Mouse (Mus musculus) embryo, embryonic 11 days (tissue): ENCODE results near the gene Bri3bp.
"Not testable (repeated sequence)": the region's sequence is repeated elsewhere in the genome, so short reads cannot be mapped to it uniquely, and the experiment has no call there.

ENCODE experiments used
- DNase-seq: peaks from one replicate; pipeline ENCODE4 v3.0.0-alpha.2; 2015

The Bri3bp gene

GRCm38 (mm10) chr5:125441234-125442114 lies at the start of gene Bri3bp:
Bri3bp (plus strand) TSS chr5:125441568.
- peak; percentile 91 for DNase-seq

- no peak for DNase-seq
These were observed 49.8 kb upstream of the Bri3bp start for GRCm38 (mm10) chr5:125391609-125392008.

GRCm38 (mm10) chr5:125392176-125392575 lies 49.2 kb upstream of the Bri3bp start:
- DNase-seq, result not testable (repeated sequence)

- DNase-seq, result no peak
These were observed 48.8 kb upstream of the Bri3bp start for GRCm38 (mm10) chr5:125392618-125392976.

DNA sequence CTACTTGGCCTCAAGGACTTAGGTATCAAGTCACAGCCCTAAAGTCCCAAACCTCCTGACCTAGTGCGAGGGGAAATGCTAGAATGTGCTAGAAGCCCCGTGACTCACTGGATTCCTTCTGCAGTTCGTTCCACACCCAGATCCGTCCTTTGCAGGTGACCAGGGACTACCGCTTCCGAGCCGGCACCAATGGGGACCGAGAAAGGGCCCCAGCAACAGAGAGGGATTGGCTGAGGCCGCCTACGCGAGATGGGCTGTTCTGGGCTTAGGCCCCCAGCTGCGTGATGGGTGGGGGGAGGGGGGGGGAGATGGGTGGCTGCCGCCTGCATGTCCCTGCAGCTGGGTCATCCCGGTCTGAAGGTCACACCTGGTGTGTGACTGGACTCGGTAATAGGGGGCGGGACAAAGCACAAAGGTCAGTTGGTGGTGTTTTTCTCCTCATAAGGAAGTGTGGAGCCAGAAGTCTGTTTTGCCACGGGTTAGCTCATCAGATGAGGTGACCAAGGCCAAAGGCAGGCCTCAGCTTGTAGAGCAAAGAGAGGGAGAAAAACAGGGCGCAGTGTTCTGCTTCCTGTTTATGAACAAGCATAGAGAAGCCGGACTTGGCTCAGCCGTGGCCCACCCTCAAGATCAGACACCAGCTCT lies 48.3 kb upstream of the Bri3bp start:
- peak; percentile 95 for DNase-seq

- peak; percentile 93 for DNase-seq
These were observed 47.5 kb upstream of the Bri3bp start for GRCm38 (mm10) chr5:125393622-125394603.

GRCm38 (mm10) chr5:125395008-125395407 lies 46.4 kb upstream of the Bri3bp start:
- DNase-seq, result no peak

DNA sequence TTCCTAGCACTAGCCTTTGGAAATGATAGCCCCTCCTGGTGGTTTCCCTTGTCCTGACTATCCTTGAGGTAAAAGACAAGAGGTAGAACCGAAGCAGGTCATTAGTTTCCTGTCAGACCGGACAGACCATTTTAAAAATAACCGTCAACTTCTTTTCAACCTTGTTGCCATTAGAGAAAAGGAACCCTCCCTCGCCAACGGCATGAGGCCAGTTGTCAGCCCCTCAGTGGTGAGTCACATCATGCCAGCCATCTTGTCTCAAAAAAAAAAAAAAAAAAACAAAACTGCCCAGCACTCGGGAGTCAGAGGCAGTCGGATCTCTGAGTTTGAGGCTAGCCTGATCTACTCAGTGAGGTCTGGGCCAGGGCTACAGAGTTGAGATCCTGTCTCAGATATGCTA lies 40.5 kb upstream of the Bri3bp start:
- DNase-seq, result no peak

DNA sequence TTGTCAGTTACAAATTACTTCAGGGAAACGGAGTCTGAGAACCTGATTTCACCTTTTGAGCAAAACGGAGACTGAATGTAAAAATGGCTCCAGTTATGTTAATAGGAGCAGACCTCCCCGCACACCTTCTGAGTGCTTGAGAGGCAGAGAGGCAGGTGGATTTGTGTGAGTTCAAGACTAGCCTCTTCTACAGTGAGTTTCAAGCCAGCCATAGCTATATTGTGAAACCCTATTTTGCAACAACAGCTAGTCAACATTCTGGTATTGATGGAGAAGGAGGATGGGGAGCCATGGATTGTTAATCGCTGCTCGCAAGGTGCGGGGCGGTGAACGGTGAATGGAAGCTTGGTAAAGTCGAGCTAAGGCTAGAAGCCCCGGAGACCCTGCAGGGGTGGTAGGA lies 38.9 kb upstream of the Bri3bp start:
- DNase-seq, result no peak

- no peak for DNase-seq
These were observed 38.4 kb upstream of the Bri3bp start for GRCm38 (mm10) chr5:125402991-125403390.

- DNase-seq, result peak; percentile 78
These were observed 37.6 kb upstream of the Bri3bp start for GRCm38 (mm10) chr5:125403481-125404465.

DNA sequence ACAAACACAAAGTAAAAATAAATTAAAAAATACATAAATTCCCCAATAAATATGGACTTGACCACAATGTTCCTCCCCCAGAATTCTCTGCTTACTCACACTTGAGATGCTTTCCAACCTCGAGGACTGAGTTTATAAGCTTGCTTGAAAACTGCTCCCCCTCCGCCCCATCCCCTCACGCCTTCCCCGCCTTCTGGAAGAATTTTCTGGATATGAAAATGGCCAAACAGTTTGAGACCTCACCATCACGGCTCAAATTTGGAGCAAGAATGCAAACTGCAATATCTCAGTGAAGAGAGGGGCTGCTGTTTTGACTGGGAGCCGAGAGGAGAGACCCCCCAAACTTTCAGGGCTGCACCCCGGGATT lies 36.8 kb upstream of the Bri3bp start:
- peak; percentile 61 for DNase-seq

DNA sequence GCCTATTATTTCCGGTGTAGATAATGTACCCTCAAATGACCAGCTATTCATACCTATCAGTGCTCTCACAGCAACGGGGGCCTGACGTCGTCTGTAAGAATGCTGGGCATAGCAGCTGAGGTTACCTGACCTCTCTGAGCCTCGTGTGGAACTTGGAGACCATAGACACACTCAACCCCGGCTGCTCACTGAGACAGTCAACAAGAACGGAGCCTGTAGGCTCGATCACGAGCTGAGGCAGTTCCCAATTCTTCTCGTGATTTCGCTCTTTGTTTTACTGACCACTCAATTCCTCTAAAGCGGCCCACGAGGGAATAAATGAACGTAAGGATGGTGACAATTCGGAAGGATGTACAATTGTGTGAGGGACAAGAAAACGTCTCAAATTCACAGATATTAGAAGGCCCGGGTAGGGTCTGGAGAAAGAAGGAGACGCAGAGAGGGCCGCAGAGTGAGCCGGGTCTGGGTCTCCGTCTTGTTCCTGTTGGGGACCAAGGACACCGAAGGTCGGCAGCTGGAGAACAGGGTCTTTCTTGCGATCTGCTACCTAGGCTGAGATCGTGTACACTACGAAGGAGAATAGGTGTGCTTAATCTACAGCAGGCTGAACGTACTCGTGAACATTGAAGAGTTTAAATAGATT lies 36.3 kb upstream of the Bri3bp start:
- DNase-seq, result peak; percentile 89

GRCm38 (mm10) chr5:125405546-125406248 lies 35.7 kb upstream of the Bri3bp start:
- DNase-seq, result peak; percentile 88

DNA sequence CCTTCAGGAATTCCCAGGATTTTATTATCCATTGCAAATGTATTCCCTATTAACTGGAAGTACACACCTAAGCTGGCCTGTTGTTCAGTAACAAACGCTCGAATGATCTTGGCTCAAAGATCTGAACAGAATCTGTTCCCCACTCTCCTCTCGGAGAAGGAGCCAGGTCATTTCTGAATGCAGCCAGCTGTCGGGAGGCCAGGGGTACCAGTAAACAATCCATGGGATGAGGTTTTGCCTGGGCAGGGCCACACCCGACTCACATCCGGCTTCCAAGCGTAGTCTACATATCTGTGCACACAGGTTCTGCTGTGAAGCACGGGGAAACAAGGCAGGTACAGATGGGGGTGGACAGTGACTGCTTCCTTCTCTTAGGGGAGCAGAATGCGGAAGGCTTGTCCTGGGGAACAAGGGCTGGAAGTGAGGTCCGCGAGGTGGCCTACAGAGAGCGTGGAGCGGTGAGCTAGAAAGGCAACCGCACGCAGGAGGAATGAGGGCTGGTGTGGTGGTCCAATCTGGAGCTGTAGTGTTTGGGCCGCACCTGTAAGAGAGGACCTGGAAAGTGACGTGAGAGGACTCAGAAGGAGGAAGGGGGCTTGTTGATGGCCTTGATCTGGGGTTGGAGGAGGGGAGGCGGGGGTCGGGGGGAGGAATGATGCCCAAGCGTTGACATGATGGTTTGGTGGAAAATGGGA lies 34.9 kb upstream of the Bri3bp start:
- peak; percentile 68 for DNase-seq

DNA sequence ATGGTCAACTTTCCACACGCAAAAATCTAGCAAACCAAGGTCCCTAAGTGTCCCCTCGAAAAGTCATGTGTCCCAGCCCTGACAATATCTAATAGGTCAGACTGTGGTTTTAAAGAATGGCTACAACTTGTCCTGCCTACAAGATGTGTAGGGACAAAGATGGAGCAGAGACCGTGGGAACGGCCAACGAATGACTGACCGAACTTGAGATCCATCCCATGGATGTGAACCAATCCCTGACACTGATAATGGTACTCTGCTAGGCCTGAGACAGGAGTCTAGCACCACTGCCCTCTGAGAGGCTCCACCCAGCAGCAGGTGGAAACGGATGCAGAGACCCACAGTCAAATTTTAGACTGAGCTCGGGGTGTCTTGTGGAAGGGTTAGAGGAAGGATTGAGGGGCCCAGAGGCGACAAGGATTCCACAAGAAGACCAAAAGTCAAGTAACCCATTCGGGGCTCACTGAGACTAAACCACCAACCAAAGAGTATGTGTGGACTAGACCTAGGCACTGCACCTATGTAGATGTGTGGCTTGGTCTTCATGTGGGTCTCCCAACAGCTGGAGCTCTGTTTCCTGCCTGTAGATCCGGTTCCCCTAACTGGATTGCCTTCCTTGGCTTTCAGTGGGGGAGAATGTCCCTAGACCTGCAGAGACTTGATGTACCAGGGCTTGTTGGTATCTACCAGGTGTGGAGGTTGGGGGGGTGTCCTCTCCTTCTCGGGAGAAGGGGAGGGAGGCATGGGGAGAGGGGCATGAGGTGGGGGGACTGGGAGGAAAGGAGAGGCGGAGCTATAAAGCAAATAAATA lies 34.1 kb upstream of the Bri3bp start:
- DNase-seq, result no peak

GRCm38 (mm10) chr5:125407910-125408575 lies 33.3 kb upstream of the Bri3bp start:
- DNase-seq, result no peak

DNA sequence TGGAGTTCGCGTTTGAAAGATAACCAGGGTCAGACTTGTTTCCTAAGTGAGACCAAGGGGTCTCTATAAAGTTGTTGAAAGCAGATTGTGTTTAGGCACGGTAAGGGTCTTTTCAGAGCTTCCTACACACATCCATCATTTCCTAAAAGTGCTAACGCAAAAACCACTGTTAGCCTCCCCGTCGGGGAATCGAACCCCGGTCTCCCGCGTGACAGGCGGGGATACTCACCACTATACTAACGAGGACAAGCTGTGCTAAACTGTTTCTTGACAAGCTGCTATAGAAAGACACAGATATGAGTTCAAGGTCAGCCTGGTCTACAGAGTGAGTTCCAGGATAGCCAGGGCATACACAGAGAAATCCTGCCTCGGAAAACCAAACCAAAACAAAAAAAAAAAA lies 32.5 kb upstream of the Bri3bp start:
- peak; percentile 88 for DNase-seq
